Mouse (Mus musculus): ENCODE measurements around the gene Pde4b. TPM values are rescaled to one million over a fixed set of nuclear protein-coding genes. Genes with fewer than 3 reads are reported as not detected.

Gene Pde4b
- total RNA-seq, 2 experiments from 2014 or later, result 101 to 102 TPM

DNA sequence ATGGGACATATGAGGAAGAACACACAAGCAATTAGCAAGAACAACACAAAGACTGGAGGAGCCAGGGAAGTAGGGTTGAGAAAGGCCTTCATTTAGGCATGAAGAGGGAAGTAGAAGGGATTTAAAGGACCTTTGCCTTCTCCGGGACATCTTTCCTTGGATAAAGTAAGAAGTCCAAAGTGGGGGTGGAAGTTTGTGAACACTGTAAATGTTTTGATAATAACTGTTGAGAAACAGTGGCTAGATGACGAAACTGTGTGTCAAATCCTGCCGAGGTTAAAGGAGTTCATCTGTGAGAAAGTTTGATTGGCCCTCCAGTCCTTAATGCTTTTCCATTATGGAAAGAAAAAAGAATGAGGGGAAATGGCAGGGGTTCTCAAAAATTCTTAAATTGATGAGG is 455.6 kb downstream of the Pde4b start:
- DNase-seq (ENCODE audit: low spot score in 2 of 2), result no peak
- intact Hi-C loops (cut with DNase I), result no loop called here

DNA sequence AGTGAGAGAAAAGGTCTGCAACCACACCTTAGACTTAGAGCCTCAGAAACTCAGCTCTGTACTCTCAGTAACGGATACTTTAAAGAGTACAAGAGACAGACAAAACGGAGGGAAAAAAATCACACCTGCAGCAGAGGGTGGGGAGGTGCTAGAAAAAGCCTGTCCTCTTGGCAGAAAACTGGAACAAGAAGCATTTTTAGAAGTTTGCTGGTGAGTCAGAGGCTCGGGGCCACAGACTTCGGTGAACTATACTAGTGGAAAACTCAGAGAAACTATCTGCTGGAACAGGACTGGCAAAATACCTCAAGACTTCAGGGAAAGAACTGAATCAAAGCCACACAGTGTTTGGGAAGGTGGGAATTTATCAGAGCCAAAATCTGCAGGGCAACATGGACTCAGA is 457.9 kb downstream of the Pde4b start:
- intact Hi-C loops (cut with DNase I), result no loop called here
- no peak for DNase-seq (ENCODE audit: low spot score in 2 of 2)

DNA sequence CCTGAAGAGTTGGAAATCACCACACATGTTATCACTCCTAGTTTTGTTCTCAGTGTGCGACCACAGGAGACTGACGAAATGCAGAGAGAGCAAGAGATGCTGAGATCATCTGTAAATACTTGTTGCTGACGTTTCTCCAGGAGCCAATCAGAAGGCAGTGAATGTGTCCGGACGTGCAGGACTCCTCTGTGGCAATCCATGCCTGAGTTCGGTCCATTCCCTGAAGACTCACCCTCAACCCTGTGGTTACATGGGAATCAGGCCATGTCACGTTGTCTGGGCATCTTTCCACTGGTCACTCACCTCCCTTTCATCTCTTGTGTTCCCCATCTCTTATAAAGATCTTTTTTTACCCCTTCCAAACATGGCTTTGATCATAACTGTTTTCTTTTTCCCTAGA is 468.2 kb downstream of the Pde4b start:
- intact Hi-C loops (cut with DNase I), result no loop called here
- DNase-seq (ENCODE audit: low spot score in 2 of 2), result no peak

DNA sequence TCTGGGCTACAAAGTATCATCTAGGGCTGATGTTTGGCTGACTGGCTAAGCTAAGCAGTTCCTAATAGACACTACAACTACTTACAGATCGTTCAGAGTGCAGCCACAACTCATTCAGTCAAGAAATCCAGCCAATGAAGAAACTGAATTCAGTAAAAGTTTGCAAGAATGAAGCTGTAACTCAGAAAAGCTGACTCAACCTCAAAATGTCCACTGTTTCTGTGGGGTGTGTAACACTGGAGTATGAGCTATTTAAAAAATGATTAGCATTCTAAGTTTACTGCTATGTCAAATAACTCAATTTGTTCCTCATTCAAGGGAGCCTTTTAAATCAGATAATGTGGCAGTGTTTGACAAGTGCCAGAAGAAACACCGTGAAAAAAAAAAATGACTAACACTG is 469.7 kb downstream of the Pde4b start:
- intact Hi-C loops (cut with DNase I), result no loop called here
- DNase-seq (ENCODE audit: low spot score in 2 of 2), result no peak

DNA sequence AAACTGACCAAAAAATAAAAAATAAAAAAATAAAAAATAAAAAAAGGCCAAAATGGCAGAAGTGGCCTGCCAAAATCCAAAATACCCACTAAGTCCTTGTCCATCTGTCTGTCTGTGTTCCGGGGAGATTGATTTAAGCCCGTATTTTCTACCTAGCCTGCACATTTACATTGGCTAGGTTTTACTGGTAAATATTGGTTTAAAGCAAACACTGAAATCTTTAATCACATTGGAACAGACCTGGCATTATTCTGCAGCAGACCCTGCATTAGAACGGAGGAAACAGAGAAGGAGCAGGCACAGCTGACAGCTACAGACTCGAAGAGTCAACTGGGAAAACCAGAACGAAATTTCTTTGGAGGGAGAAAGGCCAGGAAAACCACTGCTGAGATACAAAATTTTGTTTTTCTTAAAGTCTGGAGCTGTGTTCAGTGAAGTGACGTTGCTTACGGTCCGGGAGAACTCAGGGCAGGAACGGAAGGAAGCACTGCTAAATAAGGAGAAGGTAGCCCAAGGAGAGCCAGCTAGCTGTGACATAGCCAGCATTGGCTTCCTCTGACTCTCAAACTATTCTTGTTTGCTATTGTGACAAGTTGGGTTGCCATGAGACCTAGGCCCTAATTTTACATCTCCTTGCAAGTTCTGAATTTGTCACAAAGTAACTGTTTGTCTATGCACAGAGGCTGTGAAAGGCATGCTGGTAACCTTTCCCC is 470.3 kb downstream of the Pde4b start:
- DNase-seq (ENCODE audit: low spot score in 2 of 2), result no peak
- intact Hi-C loops (cut with DNase I), result no loop called here

DNA sequence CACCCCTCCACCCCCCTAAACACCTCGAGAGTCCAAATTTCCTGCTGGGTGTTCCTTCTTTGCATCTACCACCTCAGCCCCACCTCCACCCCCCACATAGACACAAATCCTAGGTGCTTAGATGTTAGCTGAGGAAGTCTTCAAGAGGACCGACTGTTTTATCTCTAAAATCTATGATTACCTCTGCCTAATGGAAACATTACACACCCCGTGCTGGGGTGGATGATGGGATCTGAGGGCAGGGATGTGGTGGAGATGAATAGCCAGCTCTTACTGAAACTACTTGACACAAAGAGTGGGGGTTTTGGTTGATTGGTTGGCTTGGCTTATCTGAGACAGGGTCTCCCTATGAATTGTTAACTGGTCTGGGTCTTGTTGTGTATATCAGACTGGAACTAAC is 471.0 kb downstream of the Pde4b start:
- intact Hi-C loops (cut with DNase I), result no loop called here
- DNase-seq (ENCODE audit: low spot score in 2 of 2), result no peak

DNA sequence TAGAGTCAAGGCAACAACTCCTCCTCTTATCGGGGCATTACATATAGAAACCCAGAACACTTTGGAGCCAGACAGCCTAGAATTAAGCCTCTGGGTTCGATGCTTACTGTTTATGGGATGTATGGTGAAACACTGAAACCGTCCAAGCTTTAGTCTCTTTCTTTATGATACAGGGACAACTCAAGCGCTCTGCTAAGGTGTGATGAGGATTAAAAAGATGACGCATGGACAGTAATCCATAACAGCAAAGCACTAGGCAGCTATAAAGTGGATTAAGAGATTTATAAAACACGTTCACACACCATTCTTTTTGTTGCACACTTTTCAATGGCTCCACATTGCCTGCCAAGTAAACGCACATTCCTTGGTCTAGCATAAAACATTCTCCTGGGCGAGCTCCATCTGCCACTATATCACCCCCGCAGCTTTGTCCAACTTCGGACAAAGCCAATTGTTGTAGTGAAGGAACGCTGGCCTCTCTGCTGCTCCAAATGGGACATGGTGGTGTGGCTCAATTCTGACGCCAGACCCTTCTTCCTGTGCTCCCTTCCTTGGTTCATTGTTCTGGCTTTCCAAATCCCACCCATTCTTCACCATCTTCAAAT is 473.4 kb downstream of the Pde4b start:
- DNase-seq (ENCODE audit: low spot score in 2 of 2), result no peak
- intact Hi-C loops (cut with DNase I), result no loop called here

DNA sequence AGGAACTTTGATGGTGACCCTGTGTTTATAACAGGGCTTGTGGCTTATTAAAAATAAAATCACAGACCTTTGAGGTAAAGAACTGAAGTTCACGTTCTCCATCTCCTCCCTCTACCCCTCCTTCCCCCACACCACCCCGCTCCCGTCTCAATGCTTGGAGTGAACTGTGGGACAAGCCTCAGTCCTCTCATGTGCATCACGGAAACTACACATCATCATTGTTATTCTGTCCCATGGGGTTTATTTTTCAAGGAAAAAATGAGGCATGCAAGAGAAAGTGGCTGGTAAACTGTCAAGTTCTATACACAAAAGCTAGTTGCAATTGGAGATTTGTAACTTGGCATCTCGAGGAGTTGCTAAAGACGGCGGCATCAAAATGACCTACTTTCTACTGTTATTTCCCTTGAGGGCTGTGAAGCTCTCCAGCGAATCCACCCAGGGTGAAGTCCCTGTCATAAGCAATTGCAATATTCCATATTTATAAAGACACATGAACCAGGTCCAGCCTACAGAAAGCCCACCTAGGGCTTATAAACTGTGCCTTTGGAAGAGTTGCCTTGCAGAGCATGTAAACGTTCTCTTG is 476.0 kb downstream of the Pde4b start:
- no peak for DNase-seq (ENCODE audit: low spot score in 2 of 2)
- intact Hi-C loops (cut with DNase I), result no loop called here

DNA sequence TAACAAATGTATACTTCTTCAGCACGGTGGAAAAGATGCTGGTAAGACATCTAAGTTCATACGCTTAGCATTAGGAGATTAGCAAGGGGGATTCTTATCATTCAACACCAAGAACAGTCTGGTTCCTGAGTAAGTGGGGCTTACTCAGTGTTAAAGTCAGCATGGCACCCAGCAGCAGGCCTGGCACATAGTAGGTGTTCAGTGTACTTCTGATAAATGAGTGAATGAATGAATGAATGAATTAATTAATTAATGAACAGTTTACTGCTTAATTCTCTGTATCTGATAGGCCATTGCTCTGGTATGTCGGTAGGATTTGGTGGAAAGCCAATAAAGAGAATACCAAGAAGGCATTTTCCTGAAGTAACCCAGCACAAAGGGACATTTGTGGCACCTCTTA is 476.9 kb downstream of the Pde4b start:
- no peak for DNase-seq (ENCODE audit: low spot score in 2 of 2)
- intact Hi-C loops (cut with DNase I), result no loop called here

DNA sequence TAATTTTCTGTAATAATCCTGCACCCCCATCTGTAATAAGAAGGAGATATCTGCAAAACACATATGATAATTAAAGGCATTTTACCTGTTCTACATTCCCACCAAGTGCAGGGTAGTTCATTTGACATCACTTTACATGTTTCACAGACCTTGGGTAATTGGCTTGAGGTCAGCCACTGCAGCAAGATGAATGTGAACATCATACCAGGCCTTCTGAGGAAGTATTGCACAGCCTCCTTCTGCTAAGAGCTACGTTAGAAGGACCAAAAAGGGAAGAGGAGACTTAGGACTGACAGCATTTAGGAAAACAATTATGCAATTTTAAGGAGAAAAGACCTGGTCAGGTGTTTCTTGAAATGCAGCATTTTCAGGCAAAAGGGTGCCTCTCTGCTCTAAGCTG is 479.1 kb downstream of the Pde4b start:
- no peak for DNase-seq (ENCODE audit: low spot score in 2 of 2)
- intact Hi-C loops (cut with DNase I), result no loop called here

DNA sequence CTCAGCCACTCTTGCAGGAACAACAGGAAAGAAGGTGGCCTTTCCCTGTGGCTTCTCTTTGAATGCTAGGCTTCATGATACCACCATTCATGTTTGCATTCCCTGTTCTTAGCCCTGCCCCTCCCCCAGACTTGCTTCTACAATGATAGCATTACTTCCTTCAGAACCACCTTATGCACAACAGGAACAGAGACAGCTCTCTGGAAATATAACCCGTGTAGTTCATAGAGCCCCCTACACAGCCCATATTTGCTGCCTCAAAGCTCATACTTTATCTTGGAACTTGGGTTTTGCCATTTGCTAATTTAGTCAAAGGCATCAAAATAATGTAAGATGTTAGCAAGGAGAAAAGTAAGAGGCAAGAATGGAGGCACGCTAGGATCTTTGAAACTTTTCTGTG is 479.8 kb downstream of the Pde4b start:
- intact Hi-C loops (cut with DNase I), result no loop called here
- DNase-seq (ENCODE audit: low spot score in 2 of 2), result no peak

DNA sequence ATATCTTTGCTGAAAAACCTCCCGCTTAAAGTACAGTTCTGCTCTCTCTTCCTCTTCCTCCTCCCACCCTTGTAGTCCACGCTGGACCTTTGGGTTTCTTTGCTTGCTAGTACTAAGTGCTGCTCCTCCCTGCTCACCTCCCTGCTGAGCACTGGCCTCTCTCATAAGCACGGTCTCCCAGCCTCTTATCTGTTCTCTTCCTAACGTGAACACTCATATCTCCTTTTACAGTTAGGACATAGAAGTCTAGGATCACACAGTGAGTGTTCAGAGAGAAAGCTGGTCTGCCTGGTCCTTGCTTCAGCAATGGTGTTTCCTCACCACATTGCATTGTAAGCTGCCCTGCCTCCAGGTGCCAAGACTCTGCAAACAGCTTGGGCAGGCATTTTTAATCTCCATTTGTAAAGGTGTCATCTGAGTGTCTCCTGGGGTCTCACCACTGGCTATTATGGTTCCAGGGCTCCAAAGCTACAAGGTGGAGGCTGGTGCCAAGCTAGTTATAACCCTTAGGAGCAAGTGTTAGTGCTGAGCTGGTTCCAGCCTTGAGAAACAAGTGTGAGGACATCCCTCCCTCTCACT is 480.4 kb downstream of the Pde4b start:
- intact Hi-C loops (cut with DNase I), result no loop called here
- no peak for DNase-seq (ENCODE audit: low spot score in 2 of 2)

DNA sequence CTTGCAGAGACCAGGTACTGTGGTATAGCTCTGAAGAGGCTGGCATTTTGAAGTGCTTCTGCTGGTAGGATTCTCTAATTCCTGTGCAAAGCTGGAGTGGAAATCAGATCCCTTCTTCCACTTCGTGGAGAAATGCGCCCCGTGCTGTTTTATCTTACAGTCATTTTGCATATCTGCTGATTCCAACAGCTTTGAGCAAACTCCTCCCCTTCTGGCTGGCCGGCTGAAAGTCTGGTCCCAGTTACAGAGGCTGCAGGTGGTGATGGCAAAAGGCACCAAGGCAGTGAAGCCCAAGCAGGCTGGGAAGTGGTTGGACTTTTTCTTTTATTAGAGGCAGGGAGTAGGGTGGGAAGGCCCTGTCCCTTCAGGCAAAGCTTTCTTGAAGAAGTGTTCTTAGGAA is 481.2 kb downstream of the Pde4b start:
- no peak for DNase-seq (ENCODE audit: low spot score in 2 of 2)
- intact Hi-C loops (cut with DNase I), result no loop called here

DNA sequence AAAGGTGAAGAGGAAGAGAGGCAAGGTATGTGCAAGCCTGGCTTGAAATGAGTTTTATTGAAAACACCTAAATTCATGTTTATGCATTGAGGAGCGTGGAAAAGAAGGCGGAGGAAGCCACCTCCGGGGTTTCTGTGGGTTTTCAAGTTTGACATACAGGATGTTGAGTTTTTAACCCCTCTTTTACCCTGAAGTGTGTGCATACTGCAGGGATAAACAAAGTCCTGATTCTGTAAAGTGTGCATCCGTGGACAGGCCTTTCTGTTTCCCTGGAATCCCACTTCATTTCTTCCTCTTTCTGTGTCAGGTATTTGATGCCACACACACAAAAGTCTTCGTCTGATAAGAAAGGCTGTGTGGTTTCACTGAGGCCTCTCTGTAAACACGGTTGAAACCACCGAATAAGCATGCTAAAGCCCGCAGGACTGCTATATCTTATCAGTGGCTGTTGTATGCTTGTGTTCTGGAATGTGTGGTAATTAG is 481.8 kb downstream of the Pde4b start:
- DNase-seq (ENCODE audit: low spot score in 2 of 2), result no peak
- intact Hi-C loops (cut with DNase I), result no loop called here

DNA sequence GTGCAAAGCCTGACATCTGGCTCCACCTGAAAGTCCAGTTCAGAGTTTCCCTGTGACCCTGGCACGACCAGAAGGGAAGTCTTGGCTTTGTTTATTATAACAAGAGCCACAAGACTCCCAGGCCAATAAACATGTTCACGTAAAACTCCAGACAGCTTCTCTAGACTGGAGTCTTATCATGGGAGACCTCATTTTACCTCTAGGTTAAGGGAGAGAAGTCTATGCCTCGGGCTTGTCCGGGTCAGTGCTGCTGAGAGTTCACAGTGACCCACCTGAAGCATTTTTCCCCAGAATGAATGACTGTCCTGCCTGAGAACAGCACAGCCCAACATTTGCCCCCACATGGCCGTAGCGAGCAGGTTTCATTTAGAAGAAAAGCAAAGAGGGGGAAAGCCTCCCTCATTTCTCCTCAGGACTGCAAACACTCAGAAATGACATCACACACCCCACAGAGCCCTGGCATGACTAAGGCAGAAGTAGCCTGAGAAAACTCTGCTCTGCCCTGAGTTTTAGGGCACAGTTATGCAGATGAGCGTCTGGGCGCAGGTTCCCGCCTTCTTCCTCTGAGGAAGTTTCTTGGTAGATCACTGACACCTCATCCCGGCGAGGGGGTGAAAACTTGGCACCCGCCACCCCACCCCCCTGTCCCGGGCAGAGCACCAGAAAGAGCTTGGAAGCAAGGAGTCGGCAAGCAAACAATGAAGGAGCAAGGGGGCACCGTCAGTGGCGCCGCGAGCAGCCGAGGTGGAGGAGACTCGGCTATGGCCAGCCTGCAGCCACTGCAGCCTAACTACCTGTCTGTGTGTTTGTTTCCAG is 482.8 kb downstream of the Pde4b start:
- no peak for DNase-seq (ENCODE audit: low spot score in 2 of 2)

DNA sequence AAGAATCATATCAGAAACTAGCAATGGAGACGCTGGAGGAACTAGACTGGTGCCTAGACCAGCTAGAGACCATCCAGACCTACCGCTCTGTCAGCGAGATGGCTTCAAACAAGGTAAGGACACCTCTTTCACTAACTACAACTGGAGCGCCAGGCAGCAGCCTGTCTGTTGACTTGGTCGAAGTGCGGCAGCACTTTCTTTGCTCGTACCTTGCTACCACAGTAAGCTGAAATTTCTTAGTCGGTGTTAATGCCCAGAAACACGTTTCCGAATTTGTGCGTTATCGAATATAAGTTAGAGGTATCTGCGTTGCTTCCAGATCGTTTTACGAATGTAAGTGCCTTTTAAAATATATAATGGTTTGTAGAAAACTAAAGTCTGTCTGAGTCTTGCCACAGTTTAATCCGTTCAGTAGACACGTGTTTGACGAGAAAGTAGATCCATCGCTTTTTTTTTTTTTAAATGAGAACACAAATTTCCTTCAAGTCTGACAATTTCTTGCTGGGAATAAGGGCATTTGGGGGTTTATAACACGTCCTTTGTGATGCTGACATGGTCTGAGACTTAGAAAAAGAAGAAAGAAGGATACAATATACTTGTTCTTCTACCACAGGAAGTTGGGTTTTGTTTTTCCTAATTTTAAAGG is 483.5 kb downstream of the Pde4b start:
- intact Hi-C loops (cut with DNase I), result loop anchor here (5.0 kb wide), 2 partner anchors 39 to 59 kb away; no protein-coding TSS in a partner anchor

More for the DNA sequence above, 482.8 kb downstream of the Pde4b start:
- intact Hi-C loops (cut with DNase I), result loop anchor here (5.0 kb wide), 2 partner anchors 38 to 58 kb away; no protein-coding TSS in a partner anchor

DNA sequence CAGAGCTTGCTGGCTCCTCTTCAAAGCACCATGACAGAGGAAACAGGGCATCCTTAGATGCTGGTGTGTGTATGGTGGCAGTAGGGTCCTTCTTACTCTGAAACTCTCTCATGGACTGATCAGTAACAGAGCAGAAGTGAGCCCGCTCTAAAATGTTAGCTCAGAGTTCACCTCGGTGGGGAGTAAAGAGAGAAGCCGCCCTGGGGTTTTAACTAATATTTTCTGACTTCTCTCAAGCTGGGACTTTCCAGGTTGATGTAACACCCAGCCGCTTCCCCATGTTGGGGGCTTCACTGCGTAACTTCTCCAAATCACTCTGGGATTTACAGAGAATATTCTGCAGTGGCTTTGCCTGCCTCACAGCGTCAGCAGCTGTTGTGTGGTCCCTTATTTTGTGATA is 484.7 kb downstream of the Pde4b start:
- DNase-seq (ENCODE audit: low spot score in 2 of 2), result no peak
- intact Hi-C loops (cut with DNase I), result loop anchor here (5.0 kb wide), 2 partner anchors 40 to 60 kb away; no protein-coding TSS in a partner anchor

More for the DNA sequence above, 483.5 kb downstream of the Pde4b start:
- no peak for DNase-seq (ENCODE audit: low spot score in 2 of 2)

DNA sequence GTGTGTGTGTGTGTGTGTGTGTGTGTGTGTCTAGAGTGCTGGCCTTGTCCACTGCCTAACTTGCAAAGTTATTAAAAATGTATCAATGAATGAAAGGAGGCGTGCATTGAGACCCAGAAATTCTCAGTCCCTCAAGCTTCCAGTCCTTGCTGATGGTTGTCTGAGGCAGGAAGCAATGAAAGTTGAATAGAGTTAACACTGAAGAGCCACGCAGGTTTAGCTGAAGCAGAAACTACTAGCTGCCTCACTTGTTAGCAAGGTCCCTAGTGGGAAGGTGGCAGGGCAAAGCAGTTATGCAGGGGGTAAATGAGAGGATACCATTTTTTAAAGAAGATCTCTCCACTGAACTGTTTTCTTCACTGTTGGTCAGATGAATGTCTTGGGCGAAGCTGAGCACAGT is 485.2 kb downstream of the Pde4b start:
- DNase-seq (ENCODE audit: low spot score in 2 of 2), result no peak
- intact Hi-C loops (cut with DNase I), result loop anchor here (5.0 kb wide), 2 partner anchors 40 to 60 kb away; no protein-coding TSS in a partner anchor

DNA sequence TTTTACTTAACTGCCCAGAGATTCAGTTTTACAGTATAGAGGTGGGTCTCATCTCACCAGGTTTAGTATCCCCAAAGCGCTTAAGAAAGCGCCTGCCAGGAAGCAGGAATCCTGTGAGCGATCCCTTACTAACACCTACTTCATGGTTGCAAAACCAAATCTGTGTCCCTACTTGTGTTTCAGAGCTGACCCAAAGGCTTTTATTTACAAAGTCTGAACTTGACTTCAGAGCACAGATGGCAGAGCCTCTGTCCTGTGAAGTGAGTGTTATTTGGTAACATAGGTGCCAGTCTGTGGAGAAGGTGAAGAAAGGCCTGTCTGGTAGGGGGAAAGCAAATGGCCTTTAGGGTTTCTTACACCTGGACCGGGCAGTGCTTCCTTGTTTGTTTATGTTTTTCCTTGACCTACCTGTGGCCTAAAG is 486.0 kb downstream of the Pde4b start:
- intact Hi-C loops (cut with DNase I), result loop anchor here (5.0 kb wide), 2 partner anchors 41 to 61 kb away; no protein-coding TSS in a partner anchor
- no peak for DNase-seq (ENCODE audit: low spot score in 2 of 2)

Data from left cerebral cortex, postnatal 14 days (tissue).